Mouse (Mus musculus) kidney, embryonic 14.5 days (tissue): ENCODE measurements around the gene Tm9sf2. TPM values are rescaled to one million over a fixed set of nuclear protein-coding genes. Genes with fewer than 3 reads are reported as not detected.

Experiments used
- ATAC-seq: fragments of 200-750 bp; cut with Nextera tagmentation; 2 replicates; pipeline ENCODE4 v1.8.0; 2017; ENCODE audit warnings: moderate number of reproducible peaks, mild to moderate bottlenecking, moderate TSS enrichment, moderate library complexity; ENCODE audit not compliant: low FRiP score, low TSS enrichment
- H3K27ac ChIP-seq: fragments of 300-500 bp; sonication (generic); 2 replicates; pipeline ENCODE4 v1.5.1; 2014; ENCODE audit warnings: low read depth, mild to moderate bottlenecking, low read length, moderate library complexity, mixed read lengths
- H3K27me3 ChIP-seq: fragments of 300-500 bp; sonication (generic); 2 replicates; pipeline ENCODE4 v1.6.1; 2014; ENCODE audit warnings: mild to moderate bottlenecking, low read length; ENCODE audit not compliant: control insufficient read depth, insufficient read depth
- H3K36me3 ChIP-seq: fragments of 300-500 bp; sonication (generic); 2 replicates; pipeline ENCODE4 v1.6.1; 2014; ENCODE audit warnings: low read length, mixed read lengths; ENCODE audit not compliant: control insufficient read depth, insufficient read depth
- H3K4me1 ChIP-seq: fragments of 300-500 bp; sonication (generic); 2 replicates; pipeline ENCODE4 v1.6.1; 2014; ENCODE audit warnings: low read length, mixed read lengths; ENCODE audit not compliant: control insufficient read depth, insufficient read depth
- H3K4me2 ChIP-seq: fragments of 300-500 bp; sonication (generic); replicated peaks from 2 replicates; pipeline ENCODE4 v1.6.1; 2014; ENCODE audit warnings: low read depth, mild to moderate bottlenecking, low read length
- H3K4me3 ChIP-seq: fragments of 300-500 bp; sonication (generic); 2 replicates; pipeline ENCODE4 v1.5.1; 2014; ENCODE audit warnings: mild to moderate bottlenecking, low read length
- H3K9ac ChIP-seq: fragments of 300-500 bp; sonication (generic); 2 replicates; pipeline ENCODE4 v1.6.1; 2014; ENCODE audit warnings: low read depth, mild to moderate bottlenecking, low read length, moderate library complexity
- H3K9me3 ChIP-seq: fragments of 300-500 bp; sonication (generic); 2 replicates; pipeline ENCODE4 v1.6.1; 2016; ENCODE audit warnings: low read length; ENCODE audit not compliant: control insufficient read depth
- WGBS: fragments of 180-500 bp; shearing (Covaris S2); extraction: QIAGEN DNeasy Blood & Tissue Kit; methylation state at CpG from one replicate; pipeline ENCODE4 v1.1.7; 2014; 5-methylcytosine and 5-hydroxymethylcytosine counted together
- polyA plus RNA-seq: library from polyadenylated mRNA; unstranded; fragments of >200 nt; fragmentation: Nextera tagmentation; extraction: Ambion mirVana; gene quantifications from 2 replicates; pipeline ENCODE4 v1.2.1, GENCODE M21; 2014

The Tm9sf2 gene
- polyA plus RNA-seq, 1 experiment from 2014 or later, result 173 TPM

GRCm38 (mm10) chr14:122068801-122069695, 37.8 kb upstream of the Tm9sf2 start:
- WGBS, result 61% methylated on average over 11 of the region's 11 CpGs
- peak overlapping the region; percentile 4; the same call in 1 of the 2 replicates for H3K27ac ChIP-seq
- H3K36me3 ChIP-seq, result no peaks in the 10 kb centered on the region
- H3K4me3 ChIP-seq, result no peak overlapping the region
- H3K9me3 ChIP-seq, result no peaks in the 10 kb centered on the region
- H3K27me3 ChIP-seq, result no peaks in the 10 kb centered on the region
- H3K4me2 ChIP-seq, result no peak overlapping the region
- H3K4me1 ChIP-seq, result no peaks in the 10 kb centered on the region
- H3K9ac ChIP-seq, result no peak overlapping the region
- ATAC-seq, result no peak

- 80% methylated on average over 3 of the region's 3 CpGs for WGBS
- H3K27ac ChIP-seq, result no peak overlapping the region
- no peak overlapping the region for H3K4me2 ChIP-seq
- no peak for ATAC-seq
- H3K9me3 ChIP-seq, result no peaks in the 10 kb centered on the region
- no peak overlapping the region for H3K9ac ChIP-seq
- H3K27me3 ChIP-seq, result no peaks in the 10 kb centered on the region
- H3K4me1 ChIP-seq, result no peaks in the 10 kb centered on the region
- H3K36me3 ChIP-seq, result no peaks in the 10 kb centered on the region
- no peak overlapping the region for H3K4me3 ChIP-seq
Observed at GRCm38 (mm10) chr14:122069948-122070347, 36.9 kb upstream of the Tm9sf2 start.

DNA sequence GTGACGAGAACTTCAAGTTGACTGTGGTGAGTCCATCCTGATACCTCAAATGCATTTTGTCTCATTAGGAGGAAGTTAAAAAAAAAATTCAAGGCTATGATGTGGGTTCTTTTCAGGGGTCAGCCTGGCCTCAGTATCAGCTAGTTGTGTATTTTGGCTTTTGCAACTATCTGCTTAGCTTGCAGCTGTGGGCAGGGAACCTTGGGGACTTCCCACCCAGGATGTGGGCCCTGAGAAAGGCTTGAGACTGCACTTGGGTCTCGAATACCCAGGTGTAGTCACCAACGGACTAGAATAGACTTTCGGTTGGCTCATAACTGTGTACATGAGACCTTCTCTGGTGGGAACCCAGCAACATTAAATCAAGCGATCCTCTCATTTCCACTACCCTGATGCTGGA, 33.4 kb upstream of the Tm9sf2 start:
- no peak overlapping the region for H3K4me3 ChIP-seq
- H3K27me3 ChIP-seq, result no peaks in the 10 kb centered on the region
- ATAC-seq, result no peak
- H3K36me3 ChIP-seq, result no peaks in the 10 kb centered on the region
- WGBS, result 95% methylated on average over 5 of the region's 5 CpGs
- H3K4me1 ChIP-seq, result no peaks in the 10 kb centered on the region
- no peak overlapping the region for H3K4me2 ChIP-seq
- H3K9me3 ChIP-seq, result no peaks in the 10 kb centered on the region
- H3K27ac ChIP-seq, result no peak overlapping the region
- H3K9ac ChIP-seq, result no peak overlapping the region

- Histone ChIP-seq H3K27me3 (no peaks in the 10 kb centered on the region), H3K27ac (no peak overlapping the region), H3K4me1 (no peaks in the 10 kb centered on the region), H3K36me3 (no peaks in the 10 kb centered on the region), H3K4me3 (no peak overlapping the region), H3K9me3 (no peaks in the 10 kb centered on the region), H3K4me2 (no peak overlapping the region), H3K9ac (no peak overlapping the region)
- 77% methylated on average over 10 of the region's 10 CpGs for WGBS
- ATAC-seq, result no peak
Observed at GRCm38 (mm10) chr14:122074360-122074759, 32.5 kb upstream of the Tm9sf2 start.

DNA sequence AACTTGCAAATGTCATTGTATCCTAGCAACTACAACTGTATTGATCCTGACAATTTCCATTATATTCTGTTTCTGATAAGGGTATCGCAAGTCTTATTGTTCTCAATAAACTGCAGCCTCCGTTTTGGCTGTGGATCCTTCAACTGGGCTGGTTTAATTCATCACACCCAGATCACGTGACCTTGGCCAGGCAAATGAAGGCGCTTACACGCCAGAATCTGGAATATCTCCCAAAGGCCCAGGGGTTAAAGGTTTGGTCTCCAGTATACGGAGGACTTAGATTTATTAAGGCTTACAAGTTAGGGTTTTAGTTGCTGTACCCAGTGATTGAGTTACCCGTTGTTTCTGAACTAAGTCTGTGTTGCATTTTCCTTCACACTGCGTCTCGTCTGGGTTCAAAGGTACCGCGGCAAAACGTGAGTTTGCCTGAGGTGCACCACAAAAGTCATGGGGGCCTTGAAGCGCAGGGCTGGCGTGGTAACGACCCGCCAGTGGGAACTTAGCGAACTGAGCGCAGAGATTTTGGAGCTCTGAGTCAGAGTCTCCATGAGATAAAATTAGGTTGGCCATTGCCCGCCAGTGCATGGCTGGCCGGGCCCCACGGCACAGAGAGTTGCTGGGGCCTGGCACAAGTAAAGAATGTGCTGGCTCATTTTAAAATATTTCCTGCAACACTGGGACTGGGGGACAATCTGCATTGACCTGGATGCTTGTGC, 31.2 kb upstream of the Tm9sf2 start:
- no peak overlapping the region for H3K4me2 ChIP-seq
- H3K9me3 ChIP-seq, result no peaks in the 10 kb centered on the region
- no peaks in the 10 kb centered on the region for H3K36me3 ChIP-seq
- no peaks in the 10 kb centered on the region for H3K4me1 ChIP-seq
- no peaks in the 10 kb centered on the region for H3K27me3 ChIP-seq
- WGBS, result 83% methylated on average over 21 of the region's 21 CpGs
- no peak overlapping the region for H3K4me3 ChIP-seq
- ATAC-seq, result no peak
- no peak overlapping the region for H3K9ac ChIP-seq
- no peak overlapping the region for H3K27ac ChIP-seq

DNA sequence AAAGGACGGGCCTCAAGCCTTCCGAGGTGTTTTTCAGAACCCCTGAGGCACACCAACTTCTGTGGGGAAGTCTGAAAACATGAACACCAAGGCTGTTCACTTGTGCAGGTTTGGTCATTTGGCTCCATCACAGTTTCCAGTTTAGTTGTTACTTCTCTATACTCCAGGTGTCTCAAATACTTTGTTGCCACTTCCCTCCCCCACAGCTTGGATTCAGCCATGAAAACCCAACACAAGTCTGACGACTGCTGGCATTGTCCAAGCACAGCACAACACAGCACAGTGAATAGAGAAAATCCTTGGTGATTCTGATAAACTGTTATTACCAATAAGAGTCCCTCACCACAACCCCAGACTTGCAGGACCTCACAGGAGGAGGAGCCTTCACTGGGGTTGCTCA, 29.8 kb upstream of the Tm9sf2 start:
- WGBS, result 80% methylated on average over 3 of the region's 3 CpGs
- no peaks in the 10 kb centered on the region for H3K9me3 ChIP-seq
- H3K4me3 ChIP-seq, result no peak overlapping the region
- no peak overlapping the region for H3K4me2 ChIP-seq
- H3K36me3 ChIP-seq, result no peaks in the 10 kb centered on the region
- H3K4me1 ChIP-seq, result no peaks in the 10 kb centered on the region
- no peak overlapping the region for H3K9ac ChIP-seq
- no peaks in the 10 kb centered on the region for H3K27me3 ChIP-seq
- no peak for ATAC-seq
- no peak overlapping the region for H3K27ac ChIP-seq

GRCm38 (mm10) chr14:122079428-122079827, 27.4 kb upstream of the Tm9sf2 start:
- WGBS, result 49% methylated on average over 6 of the region's 6 CpGs
- no peaks in the 10 kb centered on the region for H3K4me1 ChIP-seq
- no peaks in the 10 kb centered on the region for H3K36me3 ChIP-seq
- no peak overlapping the region for H3K4me3 ChIP-seq
- H3K27me3 ChIP-seq, result no peaks in the 10 kb centered on the region
- H3K4me2 ChIP-seq, result no peak overlapping the region
- no peak overlapping the region for H3K9ac ChIP-seq
- no peaks in the 10 kb centered on the region for H3K9me3 ChIP-seq
- no peak for ATAC-seq
- H3K27ac ChIP-seq, result no peak overlapping the region

DNA sequence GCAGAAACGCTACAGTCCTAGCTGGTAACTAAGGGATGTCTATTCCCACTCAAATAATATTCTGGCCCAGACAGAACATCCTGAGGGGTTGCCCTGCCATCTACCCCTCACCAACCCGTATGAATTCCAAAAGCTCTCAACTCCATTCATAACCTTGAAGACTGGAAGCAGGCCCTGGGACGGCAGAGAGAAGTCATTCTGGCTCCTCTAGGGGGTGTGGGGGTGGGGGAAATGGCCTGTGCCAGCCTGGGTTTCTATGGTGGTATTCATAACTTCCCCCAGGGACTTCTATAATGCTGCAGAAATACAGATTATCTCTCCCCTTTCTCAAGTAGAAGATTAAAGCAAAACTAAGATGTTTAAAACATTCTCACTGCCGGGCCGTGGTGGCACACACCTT, 26.9 kb upstream of the Tm9sf2 start:
- H3K4me3 ChIP-seq, result no peak overlapping the region
- H3K4me1 ChIP-seq, result no peaks in the 10 kb centered on the region
- H3K27me3 ChIP-seq, result no peaks in the 10 kb centered on the region
- ATAC-seq, result no peak
- peaks cover 3% of the 10 kb centered on the region; the same call in 1 of the 2 replicates for H3K9me3 ChIP-seq
- 89% methylated on average over 5 of the region's 5 CpGs for WGBS
- H3K9ac ChIP-seq, result no peak overlapping the region
- no peaks in the 10 kb centered on the region for H3K36me3 ChIP-seq
- no peak overlapping the region for H3K4me2 ChIP-seq
- H3K27ac ChIP-seq, result no peak overlapping the region

GRCm38 (mm10) chr14:122081308-122081707, 25.5 kb upstream of the Tm9sf2 start:
- Histone ChIP-seq H3K9me3 (peaks cover 6% of the 10 kb centered on the region; the same call in 1 of the 2 replicates), H3K4me1 (no peaks in the 10 kb centered on the region), H3K9ac (no peak overlapping the region), H3K27me3 (no peaks in the 10 kb centered on the region), H3K4me2 (no peak overlapping the region), H3K4me3 (no peak overlapping the region), H3K36me3 (no peaks in the 10 kb centered on the region), H3K27ac (no peak overlapping the region)
- 37% methylated on average over 3 of the region's 3 CpGs for WGBS
- no peak for ATAC-seq
